Mouse (Mus musculus): ENCODE results near the gene Tmem254c. TPM values are rescaled to one million over a fixed set of nuclear protein-coding genes. Genes with fewer than 3 reads are reported as not detected.
"Not testable (repeated sequence)": the region's sequence is repeated elsewhere in the genome, so short reads cannot be mapped to it uniquely, and the experiment has no call there.

Tmem254c gene
- polyA plus RNA-seq, 1 experiment from 2014 or later = 25.4 TPM

GRCm38 (mm10) chr14:26048767-26049166 lies 18.4 kb downstream of the Tmem254c start:
- not testable (repeated sequence) for H3K36me3 ChIP-seq (ENCODE audit: control insufficient read depth, insufficient read depth, low read length); DNase-seq (ENCODE audit: low spot score); H3K4me3 ChIP-seq (ENCODE audit: low read depth, low read length); H3K9ac ChIP-seq (ENCODE audit: low read length); H3K4me2 ChIP-seq (ENCODE audit: low read depth, low read length, severe bottlenecking); H3K4me1 ChIP-seq (replicated peaks; ENCODE audit: control insufficient read depth, insufficient read depth, low read length); H3K27me3 ChIP-seq (ENCODE audit: control insufficient read depth, insufficient read depth, low read length); H3K27ac ChIP-seq (ENCODE audit: low read depth, low read length); ATAC-seq (replicated peaks; ENCODE audit: low FRiP score); H3K9me3 ChIP-seq (ENCODE audit: control insufficient read depth, low read length)
- no CpG with 5 or more reads among the region's 9 CpGs for WGBS

DNA sequence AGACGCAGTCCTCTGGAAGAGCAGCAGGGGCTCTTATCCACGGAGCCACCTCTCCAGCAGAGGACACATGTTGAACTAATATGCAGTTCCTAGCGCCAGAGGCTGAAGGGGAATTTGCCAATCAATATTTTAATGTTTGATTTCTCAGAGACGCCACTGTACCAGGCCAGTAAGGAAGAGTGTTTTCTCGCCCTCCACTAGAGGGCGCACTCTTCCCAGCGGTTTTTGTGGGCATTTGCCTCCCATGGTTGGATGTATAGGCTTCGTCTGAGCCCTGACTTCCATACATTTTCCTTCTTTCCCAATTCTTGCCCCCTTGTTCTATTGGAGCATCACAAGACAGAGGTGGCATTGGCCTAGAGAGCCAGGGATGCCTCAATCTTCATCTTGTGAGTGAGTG lies 20.1 kb downstream of the Tmem254c start:
- not testable (repeated sequence) for DNase-seq (ENCODE audit: low spot score); H3K9me3 ChIP-seq (ENCODE audit: control insufficient read depth, low read length); H3K4me3 ChIP-seq (ENCODE audit: low read depth, low read length); H3K27ac ChIP-seq (ENCODE audit: low read depth, low read length); H3K36me3 ChIP-seq (ENCODE audit: control insufficient read depth, insufficient read depth, low read length); H3K27me3 ChIP-seq (ENCODE audit: control insufficient read depth, insufficient read depth, low read length); H3K4me2 ChIP-seq (ENCODE audit: low read depth, low read length, severe bottlenecking); ATAC-seq (replicated peaks; ENCODE audit: low FRiP score); H3K4me1 ChIP-seq (replicated peaks; ENCODE audit: control insufficient read depth, insufficient read depth, low read length); H3K9ac ChIP-seq (ENCODE audit: low read length)
- WGBS = no CpG with 5 or more reads among the region's 8 CpGs

DNA sequence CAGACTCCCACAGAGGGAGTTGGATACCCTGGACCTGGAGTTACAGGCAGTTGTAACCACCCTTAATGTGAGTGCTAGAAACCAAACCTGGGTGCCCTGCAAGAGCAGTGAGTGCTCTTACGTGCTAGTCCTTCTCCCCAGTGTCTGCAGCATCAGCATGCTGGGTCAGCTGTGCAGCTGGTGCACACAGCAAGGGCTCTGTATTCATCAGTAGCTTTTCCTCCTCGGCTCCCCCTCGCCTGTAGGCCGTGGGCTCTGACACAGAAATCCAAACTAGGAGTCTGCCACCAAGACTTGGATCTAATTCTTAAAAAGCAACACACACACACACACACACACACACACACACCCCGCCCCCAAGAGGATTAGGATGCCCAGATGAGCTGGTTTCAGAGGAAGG lies 22.1 kb downstream of the Tmem254c start:
- no CpG with 5 or more reads among the region's 5 CpGs for WGBS
- not testable (repeated sequence) for DNase-seq (ENCODE audit: low spot score); ATAC-seq (replicated peaks; ENCODE audit: low FRiP score); H3K9me3 ChIP-seq (ENCODE audit: control insufficient read depth, low read length); H3K9ac ChIP-seq (ENCODE audit: low read length); H3K4me2 ChIP-seq (ENCODE audit: low read depth, low read length, severe bottlenecking); H3K4me1 ChIP-seq (replicated peaks; ENCODE audit: control insufficient read depth, insufficient read depth, low read length); H3K36me3 ChIP-seq (ENCODE audit: control insufficient read depth, insufficient read depth, low read length); H3K27ac ChIP-seq (ENCODE audit: low read depth, low read length); H3K27me3 ChIP-seq (ENCODE audit: control insufficient read depth, insufficient read depth, low read length); H3K4me3 ChIP-seq (ENCODE audit: low read depth, low read length)

GRCm38 (mm10) chr14:26042611-26043010 lies 24.5 kb downstream of the Tmem254c start, which contains the start of gene Gm9780:
Gene Gm9780, minus strand, starts transcription at chr14:26042711.
- H3K4me3 ChIP-seq (ENCODE audit: low read depth, low read length); DNase-seq (ENCODE audit: low spot score); H3K9me3 ChIP-seq (ENCODE audit: control insufficient read depth, low read length); H3K36me3 ChIP-seq (ENCODE audit: control insufficient read depth, insufficient read depth, low read length); H3K27ac ChIP-seq (ENCODE audit: low read depth, low read length); H3K27me3 ChIP-seq (ENCODE audit: control insufficient read depth, insufficient read depth, low read length); ATAC-seq (replicated peaks; ENCODE audit: low FRiP score); H3K4me2 ChIP-seq (ENCODE audit: low read depth, low read length, severe bottlenecking); H3K9ac ChIP-seq (ENCODE audit: low read length); H3K4me1 ChIP-seq (replicated peaks; ENCODE audit: control insufficient read depth, insufficient read depth, low read length): not testable (repeated sequence)
- WGBS = no CpG with 5 or more reads among the region's 26 CpGs

- not testable (repeated sequence) for H3K27me3 ChIP-seq (ENCODE audit: control insufficient read depth, insufficient read depth, low read length); H3K4me1 ChIP-seq (replicated peaks; ENCODE audit: control insufficient read depth, insufficient read depth, low read length); ATAC-seq (replicated peaks; ENCODE audit: low FRiP score); DNase-seq (ENCODE audit: low spot score); H3K9me3 ChIP-seq (ENCODE audit: control insufficient read depth, low read length); H3K4me2 ChIP-seq (ENCODE audit: low read depth, low read length, severe bottlenecking); H3K27ac ChIP-seq (ENCODE audit: low read depth, low read length); H3K36me3 ChIP-seq (ENCODE audit: control insufficient read depth, insufficient read depth, low read length); H3K9ac ChIP-seq (ENCODE audit: low read length); H3K4me3 ChIP-seq (ENCODE audit: low read depth, low read length)
- WGBS = no CpG with 5 or more reads among the region's 6 CpGs
These were observed 31.7 kb downstream of the Tmem254c start for GRCm38 (mm10) chr14:26035439-26035838.

GRCm38 (mm10) chr14:26034364-26034763 lies 32.8 kb downstream of the Tmem254c start:
- not testable (repeated sequence) for H3K9ac ChIP-seq (ENCODE audit: low read length); H3K27me3 ChIP-seq (ENCODE audit: control insufficient read depth, insufficient read depth, low read length); ATAC-seq (replicated peaks; ENCODE audit: low FRiP score); H3K4me1 ChIP-seq (replicated peaks; ENCODE audit: control insufficient read depth, insufficient read depth, low read length); H3K27ac ChIP-seq (ENCODE audit: low read depth, low read length); H3K9me3 ChIP-seq (ENCODE audit: control insufficient read depth, low read length); H3K4me2 ChIP-seq (ENCODE audit: low read depth, low read length, severe bottlenecking); DNase-seq (ENCODE audit: low spot score); H3K4me3 ChIP-seq (ENCODE audit: low read depth, low read length); H3K36me3 ChIP-seq (ENCODE audit: control insufficient read depth, insufficient read depth, low read length)
- no CpG with 5 or more reads among the region's 3 CpGs for WGBS

GRCm38 (mm10) chr14:26025653-26026052 lies 41.5 kb downstream of the Tmem254c start:
- not testable (repeated sequence) for H3K27ac ChIP-seq (ENCODE audit: low read depth, low read length); DNase-seq (ENCODE audit: low spot score); H3K4me2 ChIP-seq (ENCODE audit: low read depth, low read length, severe bottlenecking); H3K27me3 ChIP-seq (ENCODE audit: control insufficient read depth, insufficient read depth, low read length); H3K9ac ChIP-seq (ENCODE audit: low read length); H3K9me3 ChIP-seq (ENCODE audit: control insufficient read depth, low read length); H3K4me3 ChIP-seq (ENCODE audit: low read depth, low read length); H3K4me1 ChIP-seq (replicated peaks; ENCODE audit: control insufficient read depth, insufficient read depth, low read length); H3K36me3 ChIP-seq (ENCODE audit: control insufficient read depth, insufficient read depth, low read length); ATAC-seq (replicated peaks; ENCODE audit: low FRiP score)
- no CpG with 5 or more reads among the region's 12 CpGs for whole genome bisulfite sequencing

DNA sequence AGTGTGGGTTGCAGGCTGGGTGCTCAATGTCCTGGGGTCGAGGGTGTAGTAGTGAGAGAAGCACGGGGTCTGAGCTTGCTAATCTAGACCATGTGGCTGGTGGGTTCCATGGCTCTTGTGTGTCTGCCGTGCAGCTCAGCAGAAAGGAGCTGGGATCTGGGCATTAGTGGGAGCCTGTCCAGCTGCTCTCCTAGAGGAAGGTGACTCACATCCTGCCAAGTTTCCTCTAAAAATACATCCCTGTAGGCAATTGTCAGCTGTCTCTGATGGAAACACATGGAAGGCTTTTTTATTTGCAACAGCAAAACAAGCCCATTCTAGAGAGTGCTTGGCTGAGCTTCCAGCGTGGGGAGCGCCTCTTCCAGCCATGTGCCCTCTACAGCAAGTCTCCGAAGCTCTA lies 44.3 kb downstream of the Tmem254c start:
- not testable (repeated sequence) for H3K36me3 ChIP-seq (ENCODE audit: control insufficient read depth, insufficient read depth, low read length); H3K4me2 ChIP-seq (ENCODE audit: low read depth, low read length, severe bottlenecking); H3K9ac ChIP-seq (ENCODE audit: low read length); H3K27me3 ChIP-seq (ENCODE audit: control insufficient read depth, insufficient read depth, low read length); ATAC-seq (replicated peaks; ENCODE audit: low FRiP score); H3K27ac ChIP-seq (ENCODE audit: low read depth, low read length); H3K9me3 ChIP-seq (ENCODE audit: control insufficient read depth, low read length); DNase-seq (ENCODE audit: low spot score); H3K4me1 ChIP-seq (replicated peaks; ENCODE audit: control insufficient read depth, insufficient read depth, low read length); H3K4me3 ChIP-seq (ENCODE audit: low read depth, low read length)
- WGBS = no CpG with 5 or more reads among the region's 6 CpGs

- H3K4me1 ChIP-seq (replicated peaks; ENCODE audit: control insufficient read depth, insufficient read depth, low read length); H3K27me3 ChIP-seq (ENCODE audit: control insufficient read depth, insufficient read depth, low read length); H3K9me3 ChIP-seq (ENCODE audit: control insufficient read depth, low read length); H3K4me2 ChIP-seq (ENCODE audit: low read depth, low read length, severe bottlenecking); DNase-seq (ENCODE audit: low spot score); H3K27ac ChIP-seq (ENCODE audit: low read depth, low read length); H3K9ac ChIP-seq (ENCODE audit: low read length); ATAC-seq (replicated peaks; ENCODE audit: low FRiP score); H3K4me3 ChIP-seq (ENCODE audit: low read depth, low read length); H3K36me3 ChIP-seq (ENCODE audit: control insufficient read depth, insufficient read depth, low read length): not testable (repeated sequence)
- no CpG with 5 or more reads among the region's 9 CpGs for WGBS
These were observed 45.6 kb downstream of the Tmem254c start for GRCm38 (mm10) chr14:26021555-26021954.

Data from forebrain, embryonic 11.5 days (tissue).